ENCODE assay signal across 8 mouse cellular contexts in the genomic region with DNA sequence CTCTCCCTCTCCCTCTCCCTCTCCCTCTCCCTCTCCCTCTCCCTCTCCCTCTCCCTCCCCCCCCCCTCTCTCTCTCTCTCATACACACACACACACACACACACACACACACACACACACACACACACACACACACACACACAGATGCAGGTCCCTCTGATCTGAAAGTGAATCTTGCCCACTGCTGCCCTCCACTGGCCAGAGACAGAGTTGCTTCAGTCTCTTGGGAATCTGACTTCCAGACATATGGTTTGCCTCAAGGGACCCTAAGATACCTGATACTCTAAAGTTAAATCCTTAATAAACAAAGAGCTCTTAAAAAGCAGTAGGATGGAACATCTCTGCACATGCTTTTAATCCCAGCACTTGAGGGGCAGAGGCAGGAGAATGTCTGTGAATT. TPM values are rescaled to one million over a fixed set of nuclear protein-coding genes. Genes with fewer than 3 reads are reported as not detected.
DNase-seq lines count a peak whose midpoint lies in the region; ATAC-seq and TF ChIP-seq lines count a peak whose summit lies in the region.
"Not testable (repeated sequence)": the region's sequence is repeated elsewhere in the genome, so short reads cannot be mapped to it uniquely, and the experiment has no call there.

No protein-coding gene starts in this region.

- not testable (repeated sequence) for H3K4me3 ChIP-seq in liver, embryonic 14.5 days (ENCODE audit: insufficient read depth in 1 of 2, low read depth in 2 of 2, low read length in 2 of 2); thymus, adult 2 months (ENCODE audit: control insufficient read depth, insufficient read depth, low read length)

- H3K9me3 ChIP-seq in liver, embryonic 14.5 days (ENCODE audit: control insufficient read depth, low read length): not testable (repeated sequence)

- DNase-seq in adrenal gland, postnatal 4 days (ENCODE audit: low spot score in 2 of 2): peak; percentile 25 to 67
- DNase-seq in embryo, embryonic 9.5 days (ENCODE audit: extremely low spot score): peak; percentile 80
- peak; percentile 17 to 49 for DNase-seq in heart, adult 9 months (ENCODE audit: low spot score in 2 of 2)
- peak; percentile 90 to 91 for DNase-seq in kidney, postnatal 4 days
- peak; percentile 49 to 66 (median 57) for DNase-seq in liver, embryonic 14.5 days (ENCODE audit: low read depth in 3 of 3, low spot score in 3 of 3)
- peak; percentile 50 for DNase-seq in retina, adult 2 months (ENCODE audit: low read depth, low spot score)
- peak; percentile 68 for DNase-seq in thymus, adult 2 months

- not testable (repeated sequence) for H3K27ac ChIP-seq in liver, embryonic 14.5 days; thymus, adult 2 months (ENCODE audit: control insufficient read depth, insufficient read depth, low read length)

- TF ChIP-seq POLR2A in thymus, adult 2 months (IDR thresholded peaks at IDR 0.05; ENCODE audit: control insufficient read depth, extremely low read depth, insufficient read depth, low read length, poor library complexity): not testable (repeated sequence)

- H3K36me3 ChIP-seq in liver, embryonic 14.5 days (replicated peaks; ENCODE audit: control insufficient read depth, insufficient read depth, low read depth); thymus, adult 2 months (ENCODE audit: control insufficient read depth, insufficient read depth, low read length): not testable (repeated sequence)

- not testable (repeated sequence) for TF ChIP-seq EP300 in liver, embryonic 14.5 days (IDR thresholded peaks at IDR 0.05; ENCODE audit: low read depth)

- peak; percentile 84 for TF ChIP-seq CTCF in liver, embryonic 14.5 days (IDR thresholded peaks at IDR 0.05; ENCODE audit: low read depth)
- not testable (repeated sequence) for TF ChIP-seq CTCF in thymus, adult 2 months (IDR thresholded peaks at IDR 0.05; ENCODE audit: borderline replicate concordance, control insufficient read depth, extremely low read depth, insufficient read depth, low read length, poor library complexity)

- peak; percentile 47 for ATAC-seq in CD4-positive, CD25-positive, alpha-beta regulatory T cell, adult 4 months
- ATAC-seq in liver, embryonic 14.5 days (ENCODE audit: insufficient read depth): not testable (repeated sequence)

- H3K27me3 ChIP-seq in liver, embryonic 14.5 days (ENCODE audit: control insufficient read depth, insufficient read depth, low read length); thymus, adult 2 months (ENCODE audit: control insufficient read depth, insufficient read depth, low read length): not testable (repeated sequence)

- H3K9ac ChIP-seq in liver, embryonic 14.5 days (replicated peaks): not testable (repeated sequence)

- H3K4me1 ChIP-seq in liver, embryonic 14.5 days (replicated peaks; ENCODE audit: control insufficient read depth in 2 of 2, insufficient read depth in 2 of 2, low read length in 1 of 2): peaks cover 32 to 39% of the 10 kb centered on the region in 2 experiments
- not testable (repeated sequence) for H3K4me1 ChIP-seq in thymus, adult 2 months (replicated peaks; ENCODE audit: control insufficient read depth, insufficient read depth, low read length)

- not testable (repeated sequence) for H3K4me2 ChIP-seq in liver, embryonic 14.5 days (ENCODE audit: low read depth)

RNA-seq across cellular contexts. Expression of gene Trim62, which starts 25.2 kb away (rescaled TPM):
- polyA plus RNA-seq in CD4-positive, CD25-positive, alpha-beta regulatory T cell, adult 4 months (2017; shearing (Covaris generic)): 1 to 10 TPM; 1.3 to 1.6 TPM
- total RNA-seq in adrenal gland, postnatal 4 days (2021): 10 to 100 TPM; 29.8 to 34.8 TPM
- 0.25 TPM in 2 replicates for polyA plus RNA-seq in liver, embryonic 14.5 days (2012; rRNA removed)
- 0.24 and 0.30 TPM in 2 replicates for polyA plus RNA-seq in liver, embryonic 14.5 days (2014; fragmentation: Nextera tagmentation; extraction: Ambion mirVana)
- polyA plus RNA-seq in thymus, adult 2 months (2012; rRNA removed): 7.3 and 10.0 TPM in 2 replicates

RNA-seq across cellular contexts. Expression of gene Zfp362, which starts 52.4 kb away (rescaled TPM):
- 1 to 10 TPM; 8.3 to 8.4 TPM for polyA plus RNA-seq in CD4-positive, CD25-positive, alpha-beta regulatory T cell, adult 4 months (2017; shearing (Covaris generic))
- total RNA-seq in adrenal gland, postnatal 4 days (2021): 10 to 100 TPM; 68.0 to 69.9 TPM
- polyA plus RNA-seq in liver, embryonic 14.5 days (2012; rRNA removed): 7.6 and 8.2 TPM in 2 replicates
- polyA plus RNA-seq in liver, embryonic 14.5 days (2014; fragmentation: Nextera tagmentation; extraction: Ambion mirVana): 6.2 and 7.4 TPM in 2 replicates
- 105 and 145 TPM in 2 replicates for polyA plus RNA-seq in thymus, adult 2 months (2012; rRNA removed)

Comparison
In these comparisons a context has a peak if more than half of its experiments do, and no peak if none do; other contexts are left out.
1. DNase-seq: peak in every context shown above with its lines; median percentile 90 in kidney, postnatal 4 days; 80 in embryo, embryonic 9.5 days; 68 in thymus, adult 2 months; 57 in liver, embryonic 14.5 days; 50 in retina, adult 2 months; 46 in adrenal gland, postnatal 4 days; 33 in heart, adult 9 months.
2. RNA of gene Zfp362, which starts 52.4 kb away (polyA plus RNA-seq): 105 to 145 TPM in thymus, adult 2 months; 8.3 to 8.4 TPM in CD4-positive, CD25-positive, alpha-beta regulatory T cell, adult 4 months and 6.2 to 8.2 TPM in liver, embryonic 14.5 days; every median in the first group is over 10 times any median in the second.